Mouse (Mus musculus) liver, postnatal 0 days (tissue): ENCODE results near the gene Acaca. TPM values are rescaled to one million over a fixed set of nuclear protein-coding genes. Genes with fewer than 3 reads are reported as not detected.

Experiments used
- ATAC-seq: fragments of 200-750 bp; cut with Nextera tagmentation; 2 replicates; pipeline ENCODE4 v1.8.0; 2017; ENCODE audit warnings: mild to moderate bottlenecking, moderate library complexity
- DNase-seq: peaks from one replicate; pipeline ENCODE4 v3.0.0-alpha.2; 2016
- H3K27ac ChIP-seq: fragments of 300-500 bp; sonication (generic); 2 replicates; pipeline ENCODE4 v1.5.1; 2014; ENCODE audit warnings: antibody characterized with exemption, moderate library complexity, mild to moderate bottlenecking, low read depth
- H3K27me3 ChIP-seq: fragments of 300-500 bp; sonication (generic); 2 replicates; pipeline ENCODE4 v1.6.1; 2014; ENCODE audit warnings: low read length, control low read depth, mixed read lengths; ENCODE audit not compliant: insufficient read depth
- H3K36me3 ChIP-seq: fragments of 300-500 bp; sonication (generic); replicated peaks from 2 replicates; pipeline ENCODE4 v1.6.1; 2014; ENCODE audit warnings: mild to moderate bottlenecking, control low read depth, low read length, moderate library complexity, mixed read lengths; ENCODE audit not compliant: insufficient read depth
- H3K4me1 ChIP-seq: fragments of 300-500 bp; sonication (generic); 2 replicates; pipeline ENCODE4 v1.6.1; 2014; ENCODE audit warnings: antibody characterized with exemption, mild to moderate bottlenecking, control low read depth; ENCODE audit not compliant: insufficient read depth
- H3K4me2 ChIP-seq: fragments of 300-500 bp; sonication (generic); 2 replicates; pipeline ENCODE4 v1.6.1; 2014; ENCODE audit warnings: low read depth, mild to moderate bottlenecking, low read length, moderate library complexity, mixed read lengths
- H3K4me3 ChIP-seq: fragments of 300-500 bp; sonication (generic); 2 replicates; pipeline ENCODE4 v1.5.1; 2014; ENCODE audit warnings: low read depth, low read length
- H3K9ac ChIP-seq: fragments of 300-500 bp; sonication (generic); replicated peaks from 2 replicates; pipeline ENCODE4 v1.6.1; 2014; ENCODE audit warnings: mild to moderate bottlenecking, moderate library complexity
- H3K9me3 ChIP-seq: fragments of 300-500 bp; sonication (generic); 2 replicates; pipeline ENCODE4 v1.6.1; 2016; ENCODE audit warnings: mild to moderate bottlenecking, control low read depth, low read length, mixed read lengths
- CTCF ChIP-seq: sonication (generic); IDR thresholded peaks from 2 replicates; pipeline ENCODE4 v1.5.1; 2016; ENCODE audit warnings: antibody characterized with exemption, low read depth
- EP300 ChIP-seq: IDR thresholded peaks from 2 replicates; pipeline ENCODE4 v1.6.1; 2016; ENCODE audit warnings: antibody characterized with exemption, low read depth, mild to moderate bottlenecking
- WGBS: fragments of 180-500 bp; shearing (Covaris S2); extraction: QIAGEN DNeasy Blood & Tissue Kit; methylation state at CpG from one replicate; pipeline ENCODE4 v1.1.7; 2014; ENCODE audit not compliant: insufficient replicate concordance; 5-methylcytosine and 5-hydroxymethylcytosine counted together
- polyA plus RNA-seq: library from polyadenylated mRNA; unstranded; fragments of >200 nt; fragmentation: Nextera tagmentation; extraction: Ambion mirVana; gene quantifications from 2 replicates; pipeline ENCODE4 v1.2.1, GENCODE M21; 2015

Gene Acaca
- polyA plus RNA-seq, result 2.0 TPM in 2 replicates

DNA sequence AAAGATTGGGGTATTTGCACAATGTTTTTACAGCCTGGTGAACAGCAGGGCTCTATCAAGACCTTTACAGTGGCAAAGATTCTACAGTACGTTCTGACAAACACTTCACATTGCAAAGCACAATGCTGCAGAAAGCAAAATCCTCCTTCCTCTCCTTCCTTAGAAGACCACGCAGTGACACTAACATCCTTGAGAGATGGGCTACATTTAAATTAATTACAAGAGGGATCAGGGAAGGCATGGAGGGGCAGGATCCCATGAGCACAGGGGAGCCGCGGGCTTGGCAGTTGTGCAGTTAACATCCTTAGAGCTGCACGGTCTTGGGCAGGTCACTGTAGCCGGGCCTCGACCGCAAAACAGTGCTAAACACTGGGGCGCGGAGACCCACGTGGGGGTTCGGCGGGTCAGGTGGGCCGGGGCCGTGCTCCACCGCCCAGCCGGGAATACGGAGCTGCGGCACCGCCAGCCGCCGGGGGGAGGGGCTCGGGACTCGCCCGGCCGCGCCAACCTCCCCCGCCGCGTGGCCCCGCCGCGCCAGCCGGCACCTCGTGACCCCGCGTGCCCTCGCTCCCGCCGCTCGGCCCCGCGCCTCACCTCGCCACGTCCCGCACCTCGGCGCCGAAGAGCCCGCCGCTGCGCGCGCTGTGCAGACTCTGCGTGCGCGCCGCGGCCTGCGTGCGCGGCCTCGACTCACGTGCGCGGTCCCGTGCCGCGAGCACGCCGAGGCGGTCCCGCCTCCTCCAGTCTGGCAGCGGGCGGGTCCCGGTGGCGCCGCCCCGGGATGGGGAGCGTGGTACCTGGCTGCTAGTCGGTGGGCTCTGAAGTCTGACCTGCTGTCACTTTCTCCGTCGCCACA lies at the start of gene Acaca, which contains the start of gene Tada2a:
Gene Acaca, plus strand, starts transcription at position 730 of the 856 bp plus-strand sequence.
Gene Tada2a, minus strand, starts transcription at position 658 of the 856 bp plus-strand sequence.
- DNase-seq, result peak; percentile 90
- peaks cover 11% of the 10 kb centered on the region for H3K36me3 ChIP-seq
- H3K27me3 ChIP-seq, result no peaks in the 10 kb centered on the region
- peak within 1 kb of the TSS; percentile 98 for H3K4me2 ChIP-seq
- peaks cover 8% of the 10 kb centered on the region for H3K4me1 ChIP-seq
- WGBS, result under 1% methylated on average over 64 of the region's 83 CpGs
- peak within 1 kb of the TSS; percentile 89 for H3K4me3 ChIP-seq
- peak within 1 kb of the TSS; percentile 55; the same call in 1 of the 2 replicates for H3K27ac ChIP-seq
- H3K9me3 ChIP-seq, result no peaks in the 10 kb centered on the region
- ATAC-seq, result peak; percentile 98
- H3K9ac ChIP-seq, result peak within 1 kb of the TSS; percentile 86
- no peak for TF ChIP-seq CTCF
- no peak for TF ChIP-seq EP300

DNA sequence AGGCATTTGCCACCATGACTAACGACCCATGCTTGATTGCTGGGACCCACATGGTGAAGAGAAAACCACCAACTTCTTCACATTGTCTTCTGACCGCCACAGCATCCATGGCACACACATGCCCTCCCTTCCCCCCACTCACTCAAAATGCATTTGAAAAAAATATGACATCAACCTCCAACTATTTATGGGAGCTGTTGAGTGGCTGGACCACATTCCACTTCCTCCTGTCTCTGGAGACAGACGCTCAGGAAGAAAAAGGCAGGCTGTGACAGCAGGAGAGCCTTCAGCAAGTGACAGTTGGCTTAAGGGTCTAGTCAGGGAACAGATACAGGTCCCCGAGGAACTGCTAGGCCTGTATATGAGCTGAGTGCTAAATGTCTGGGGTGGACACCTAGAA lies 49.6 kb upstream of the Acaca start:
- TF ChIP-seq CTCF (no peak), EP300 (no peak)
- Histone ChIP-seq H3K9ac (no peak overlapping the region), H3K4me1 (no peaks in the 10 kb centered on the region; the same call in 1 of the 2 replicates), H3K27ac (no peak overlapping the region), H3K27me3 (no peaks in the 10 kb centered on the region), H3K36me3 (peaks cover 14% of the 10 kb centered on the region), H3K4me3 (no peak overlapping the region), H3K9me3 (no peaks in the 10 kb centered on the region), H3K4me2 (no peak overlapping the region)
- no peak for ATAC-seq
- 78% methylated on average over 4 of the region's 4 CpGs for WGBS
- no peak for DNase-seq

DNA sequence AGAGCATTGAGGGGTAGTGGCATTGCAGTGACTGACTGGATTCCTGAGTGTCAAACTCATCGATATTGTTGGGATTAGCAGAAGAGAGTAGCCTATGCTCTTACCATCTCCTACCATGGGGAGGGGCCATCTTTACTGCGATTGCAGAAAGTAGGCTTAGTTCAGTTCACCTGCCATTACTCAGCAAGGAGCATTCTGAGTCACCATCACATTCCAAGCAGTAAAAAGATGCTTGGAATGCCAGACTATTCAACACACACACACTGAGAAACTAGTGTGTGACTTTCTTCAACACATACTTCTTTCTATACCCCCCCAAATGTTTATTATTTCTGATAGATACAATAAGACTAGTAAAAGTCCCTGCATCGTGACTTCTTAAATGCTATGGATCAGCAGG lies 49.1 kb upstream of the Acaca start:
- H3K9ac ChIP-seq, result no peak overlapping the region
- H3K9me3 ChIP-seq, result no peaks in the 10 kb centered on the region
- peaks cover 14% of the 10 kb centered on the region for H3K36me3 ChIP-seq
- 83% methylated on average over 3 of the region's 3 CpGs for WGBS
- no peaks in the 10 kb centered on the region; the same call in 1 of the 2 replicates for H3K4me1 ChIP-seq
- TF ChIP-seq EP300 (no peak), CTCF (no peak)
- DNase-seq (no peak), ATAC-seq (no peak)
- H3K27ac ChIP-seq, result no peak overlapping the region
- no peak overlapping the region for H3K4me2 ChIP-seq
- no peak overlapping the region for H3K4me3 ChIP-seq
- no peaks in the 10 kb centered on the region for H3K27me3 ChIP-seq

- no peak overlapping the region for H3K4me3 ChIP-seq
- DNase-seq, result no peak
- no peaks in the 10 kb centered on the region for H3K4me1 ChIP-seq
- no peaks in the 10 kb centered on the region for H3K27me3 ChIP-seq
- no peaks in the 10 kb centered on the region for H3K9me3 ChIP-seq
- peaks cover 14% of the 10 kb centered on the region for H3K36me3 ChIP-seq
- WGBS, result 86% methylated on average over 5 of the region's 5 CpGs
- TF ChIP-seq EP300 (no peak), CTCF (no peak)
- no peak overlapping the region for H3K27ac ChIP-seq
- no peak for ATAC-seq
- H3K4me2 ChIP-seq, result no peak overlapping the region
- no peak overlapping the region for H3K9ac ChIP-seq
Measured at GRCm38 (mm10) chr11:84081901-84082300, 47.6 kb upstream of the Acaca start.

DNA sequence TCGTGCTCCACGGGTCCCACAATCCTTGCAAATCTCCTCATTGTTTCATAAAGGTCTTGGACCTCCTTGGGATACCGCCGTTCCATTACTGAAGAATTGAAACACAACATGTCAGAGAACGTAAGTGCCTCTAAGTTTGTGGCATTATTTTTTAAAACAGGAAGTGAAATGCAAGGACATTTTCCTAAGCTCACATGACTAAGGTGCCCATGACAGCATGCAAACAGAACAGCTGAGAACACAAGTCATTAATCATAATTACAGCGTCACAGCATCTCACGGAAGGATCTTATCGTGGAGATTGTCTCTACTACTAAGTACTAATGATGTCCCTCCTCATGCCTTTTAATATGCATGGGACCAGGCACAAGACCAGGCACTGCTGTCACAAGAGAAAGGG lies 38.9 kb upstream of the Acaca start:
- DNase-seq (no peak), ATAC-seq (no peak)
- H3K36me3 ChIP-seq, result peaks cover 29% of the 10 kb centered on the region
- no peak overlapping the region for H3K4me2 ChIP-seq
- H3K27me3 ChIP-seq, result no peaks in the 10 kb centered on the region
- H3K4me1 ChIP-seq, result no peaks in the 10 kb centered on the region
- H3K9ac ChIP-seq, result no peak overlapping the region
- H3K27ac ChIP-seq, result no peak overlapping the region
- no peak overlapping the region for H3K4me3 ChIP-seq
- 88% methylated on average over 8 of the region's 8 CpGs for WGBS
- no peak for TF ChIP-seq CTCF
- no peaks in the 10 kb centered on the region for H3K9me3 ChIP-seq

DNA sequence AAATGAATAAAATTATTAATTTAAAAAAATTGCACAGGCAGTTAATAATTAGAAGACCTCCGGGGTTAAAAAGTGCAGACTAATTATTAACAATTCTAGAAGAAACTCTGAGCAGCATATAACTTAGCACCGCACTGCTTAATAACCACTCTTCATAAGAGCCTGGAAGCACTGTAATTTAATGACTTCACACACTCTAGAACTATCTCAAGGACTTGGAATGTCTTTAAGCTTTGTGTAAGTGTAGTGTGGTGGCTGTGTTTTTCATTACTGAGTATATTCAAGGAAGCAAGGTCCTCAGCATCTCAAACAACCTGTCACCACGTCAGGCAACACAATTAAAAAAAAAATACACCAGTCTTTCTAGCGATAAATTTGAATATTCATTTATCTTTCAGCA lies 34.4 kb upstream of the Acaca start:
- Histone ChIP-seq H3K27ac (no peak overlapping the region), H3K27me3 (no peaks in the 10 kb centered on the region), H3K9me3 (no peaks in the 10 kb centered on the region), H3K36me3 (peaks cover 12% of the 10 kb centered on the region), H3K9ac (no peak overlapping the region), H3K4me1 (no peaks in the 10 kb centered on the region), H3K4me3 (no peak overlapping the region), H3K4me2 (no peak overlapping the region)
- no peak for ATAC-seq
- no peak for TF ChIP-seq EP300
- no peak for TF ChIP-seq CTCF
- 79% methylated on average over 4 of the region's 4 CpGs for WGBS
- DNase-seq, result no peak
